Mouse (Mus musculus) retina, embryonic 14.5 days (tissue): ENCODE measurements around the gene Spata17.
A peak's percentile ranks its signal among the peaks of the same experiment; 100 is the strongest.

ENCODE experiments used
- DNase-seq: peaks from one replicate; pipeline ENCODE4 v3.0.0-alpha.2; 2015; ENCODE audit warnings: low spot score

Gene Spata17

DNA sequence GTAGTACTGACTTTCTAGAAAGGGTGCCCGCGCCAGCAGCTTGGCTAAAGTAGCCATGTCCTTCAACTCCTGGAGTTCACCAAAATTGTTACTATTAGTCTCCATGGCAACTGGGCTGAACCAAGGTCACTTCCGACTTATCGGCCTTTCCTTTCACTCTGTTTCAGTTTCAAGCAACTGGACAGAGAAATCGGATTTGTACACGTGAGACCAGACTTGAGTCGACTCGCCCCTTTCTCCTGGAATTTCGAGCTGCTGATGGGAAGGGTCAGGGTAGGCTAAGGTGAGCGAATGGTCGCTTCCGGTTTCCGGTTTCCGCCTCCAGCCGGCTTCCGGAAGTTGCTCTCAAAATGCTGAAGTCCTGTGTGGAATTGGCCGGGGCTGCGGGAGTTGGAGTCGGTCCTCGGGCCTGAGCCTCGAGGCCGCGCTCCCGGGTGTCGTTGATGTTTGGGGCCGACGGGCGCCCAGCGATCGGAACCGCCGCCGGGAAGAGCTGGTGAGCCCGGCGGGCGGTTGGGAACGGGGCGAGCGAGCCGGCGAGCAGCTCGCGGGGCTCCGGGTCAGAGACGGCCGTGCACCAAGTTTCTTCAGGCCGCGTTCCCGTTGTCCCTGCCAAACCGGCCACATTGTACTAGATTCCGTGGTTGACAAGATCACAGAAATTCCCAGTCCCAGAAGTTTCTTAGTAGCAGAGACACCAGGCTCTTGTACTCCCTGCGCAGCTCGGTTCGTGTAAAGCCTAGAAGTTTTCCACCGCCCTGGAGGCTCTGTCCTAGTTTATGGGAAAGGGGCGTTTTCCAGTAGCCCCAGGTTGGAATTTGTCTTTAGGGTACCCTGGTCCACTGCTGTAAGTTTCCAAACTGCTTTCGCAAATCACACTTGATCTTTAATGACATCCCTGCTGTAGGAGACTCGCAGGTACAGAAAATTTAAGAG lies at the start of gene Spata17, which contains the start of gene Gpatch2:
Spata17 (minus strand) TSS at position 285 of the 936 bp plus-strand sequence.
Gpatch2 (plus strand) TSS at position 328 of the 936 bp plus-strand sequence.
- peak; percentile 87 for DNase-seq

DNA sequence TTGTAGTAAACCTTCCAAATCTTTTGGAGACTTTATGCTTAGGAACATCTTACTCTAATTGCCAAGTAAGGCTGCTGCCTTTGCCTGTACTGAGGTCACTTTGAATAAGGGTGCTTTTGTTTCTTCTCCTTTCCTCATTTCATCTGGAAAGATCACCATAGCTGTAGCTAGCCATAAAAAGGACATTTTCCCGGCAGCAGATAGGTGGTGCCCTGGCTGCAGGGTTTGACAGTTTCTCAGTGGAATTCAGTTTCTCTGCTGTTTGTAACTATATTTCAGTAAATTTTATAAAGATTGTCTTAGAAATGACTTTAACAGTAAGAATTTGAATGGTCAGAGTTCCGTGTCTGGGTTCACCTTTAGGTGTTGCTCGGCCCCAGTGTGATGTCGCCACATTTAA lies 43.5 kb upstream of the Spata17 start:
- no peak for DNase-seq

DNA sequence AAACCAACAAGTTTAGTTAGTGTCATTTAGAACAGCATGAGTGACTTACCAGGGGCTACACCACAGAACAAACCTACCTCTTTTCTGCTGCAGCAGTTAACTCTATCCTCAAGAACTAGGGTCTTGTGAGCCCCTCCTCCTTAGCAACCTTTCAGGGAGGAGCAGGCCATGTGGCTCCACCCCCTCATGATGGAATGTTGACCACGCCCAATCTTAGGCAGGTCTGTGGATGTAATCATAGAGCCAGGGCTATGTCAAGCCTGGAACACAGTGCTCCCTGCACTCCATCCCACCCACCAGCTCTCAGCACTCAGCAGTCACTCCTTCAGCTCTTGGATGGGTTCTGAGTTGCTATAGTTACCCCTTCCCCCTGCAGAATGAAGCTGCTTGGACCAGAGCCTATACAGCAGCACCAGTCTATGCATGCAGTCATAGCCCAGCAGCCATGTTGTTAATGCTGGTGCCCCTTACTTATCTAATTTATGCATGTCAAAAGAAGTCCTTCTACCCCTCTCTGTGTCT lies 35.5 kb upstream of the Spata17 start:
- no peak for DNase-seq

DNA sequence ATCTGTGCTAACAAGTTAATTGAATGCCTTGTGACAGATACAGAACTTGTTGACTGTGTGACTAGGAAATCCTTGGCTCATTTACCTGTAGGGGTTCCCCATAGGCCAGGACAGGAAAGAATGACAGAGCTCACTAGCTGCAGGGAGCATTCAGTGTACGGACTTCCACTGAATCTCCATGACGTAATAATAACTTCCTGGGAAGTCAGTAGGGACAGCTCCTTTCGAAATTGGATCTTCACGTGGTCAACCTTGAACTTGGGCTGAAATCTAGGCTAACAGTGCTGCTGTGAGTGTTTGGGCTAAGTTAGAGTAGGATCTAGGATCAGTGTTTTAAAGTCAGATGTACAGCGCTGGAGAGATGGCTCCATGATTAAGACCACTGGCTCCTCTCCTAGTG lies 29.5 kb upstream of the Spata17 start:
- DNase-seq, result no peak

GRCm38 (mm10) chr1:187241329-187241728 lies 26.1 kb upstream of the Spata17 start:
- DNase-seq, result no peak

DNA sequence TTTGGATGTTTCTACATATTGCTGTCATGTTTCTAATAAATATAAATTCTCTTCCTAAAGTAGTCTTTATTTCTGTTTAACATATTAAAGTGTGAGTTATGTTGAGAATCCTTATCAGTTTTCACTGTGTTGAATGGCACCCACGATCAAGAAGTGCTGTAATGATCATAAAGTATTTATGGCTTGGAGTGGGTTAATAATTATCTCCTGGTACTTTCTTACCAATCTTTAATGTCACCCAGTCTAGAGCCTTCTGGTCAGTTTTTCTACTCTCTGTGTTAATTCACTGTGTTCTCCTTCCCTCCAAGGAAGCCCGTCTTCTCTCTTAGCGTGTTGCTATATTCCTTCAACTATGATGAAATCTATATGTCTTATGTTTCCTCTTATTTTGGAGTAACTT lies 25.0 kb upstream of the Spata17 start:
- no peak for DNase-seq

DNA sequence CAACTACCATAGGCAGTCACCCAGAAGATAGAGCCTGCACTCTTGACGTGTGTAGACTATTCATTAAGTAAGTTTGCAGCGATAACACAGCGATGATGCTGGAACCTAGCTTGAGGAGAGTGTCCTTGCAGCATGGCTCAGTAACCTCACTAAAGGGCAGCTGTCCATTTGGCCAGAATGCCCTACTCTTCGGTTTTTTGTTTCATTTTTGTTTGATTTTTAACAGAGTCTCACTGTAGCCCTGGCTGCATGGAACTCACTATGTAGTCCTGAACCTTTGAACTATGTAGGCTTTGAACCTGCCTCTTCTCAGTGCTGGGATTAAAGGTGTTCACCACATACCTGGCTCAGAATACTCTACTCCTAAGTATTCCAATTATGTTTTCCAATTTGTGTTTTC lies 22.8 kb upstream of the Spata17 start:
- DNase-seq, result no peak

DNA sequence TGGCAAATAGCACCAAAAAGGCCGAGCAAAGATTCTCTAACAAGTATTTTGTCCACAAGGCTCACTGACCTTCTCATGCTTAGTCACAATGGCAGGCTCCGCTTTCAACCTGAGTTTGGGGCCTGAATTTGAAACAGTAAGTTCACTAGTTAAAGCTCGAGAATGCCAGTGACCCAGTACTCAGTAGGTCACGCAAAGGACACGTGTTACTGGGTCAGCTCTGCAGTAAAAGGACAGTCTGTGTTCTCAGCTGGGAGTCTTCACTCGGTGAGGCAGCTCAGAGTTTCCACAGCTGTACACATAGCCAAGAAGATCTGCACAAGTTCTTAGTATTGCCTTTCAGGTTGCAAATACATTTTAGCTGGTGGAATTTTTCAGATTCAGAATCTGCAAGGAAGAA lies 21.0 kb upstream of the Spata17 start:
- no peak for DNase-seq

- DNase-seq, result no peak
Measured at GRCm38 (mm10) chr1:187235161-187235560, 19.9 kb upstream of the Spata17 start.

- DNase-seq, result no peak
Measured at GRCm38 (mm10) chr1:187232996-187233615, 17.8 kb upstream of the Spata17 start.

- DNase-seq, result no peak
Measured at GRCm38 (mm10) chr1:187232196-187232955, 17.1 kb upstream of the Spata17 start.

DNA sequence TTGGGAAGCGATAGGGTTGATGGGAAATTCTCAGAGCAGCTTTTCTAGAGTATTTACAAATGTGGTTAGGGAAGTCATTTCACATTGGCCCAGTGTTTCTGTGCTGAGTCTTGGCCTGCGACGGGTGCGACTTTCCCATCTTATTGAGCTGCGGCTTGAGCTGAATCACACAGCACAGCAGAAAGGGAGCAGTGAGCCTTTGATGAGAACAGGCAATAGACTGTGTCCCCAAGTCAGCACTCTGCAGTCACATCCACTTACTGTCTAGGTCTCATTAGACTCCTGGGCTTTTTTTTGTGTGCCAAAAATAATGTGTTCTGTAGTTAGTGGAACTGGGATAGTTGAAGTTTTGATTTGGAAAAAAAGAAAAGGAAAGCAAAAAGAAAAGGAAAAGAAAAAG lies 15.0 kb upstream of the Spata17 start:
- DNase-seq, result no peak

DNA sequence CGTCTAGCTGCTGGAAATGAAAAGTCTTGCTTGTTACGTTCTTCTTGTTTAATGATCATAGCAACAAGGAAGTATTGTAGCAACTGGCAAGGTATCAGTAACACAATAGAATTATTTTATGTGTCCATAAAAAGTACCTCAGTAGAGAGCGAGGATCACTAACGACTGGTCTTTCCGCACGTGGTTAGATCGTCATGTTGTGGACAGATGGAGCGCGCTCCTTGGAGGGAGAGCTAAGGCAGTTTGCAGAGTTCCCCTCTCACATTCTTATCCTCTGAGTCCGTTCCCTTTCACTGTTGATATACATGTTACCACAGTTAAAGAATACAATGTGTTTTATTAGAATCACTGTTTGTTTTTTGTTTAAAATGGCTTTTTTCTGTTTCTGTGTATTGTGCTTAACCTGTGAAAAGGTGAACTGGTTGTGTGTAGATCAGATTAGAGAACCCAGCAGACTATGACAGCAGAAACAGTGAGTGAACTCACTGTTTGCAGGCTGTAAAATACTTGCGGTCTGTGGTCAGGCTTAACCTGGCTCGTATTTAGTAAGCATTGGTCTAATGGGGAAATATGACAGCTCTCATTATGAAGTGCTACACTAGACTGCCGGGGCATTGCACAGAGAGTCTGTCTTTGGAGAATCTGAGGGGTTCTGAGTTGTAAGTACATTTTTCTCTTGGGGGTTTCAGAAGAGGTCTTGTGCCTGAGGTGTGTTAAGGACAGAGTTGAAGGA lies 13.3 kb upstream of the Spata17 start:
- DNase-seq, result no peak

GRCm38 (mm10) chr1:187226328-187227025 lies 11.2 kb upstream of the Spata17 start:
- DNase-seq, result no peak

- no peak for DNase-seq
Measured at GRCm38 (mm10) chr1:187220756-187221155, 5.5 kb upstream of the Spata17 start.

GRCm38 (mm10) chr1:187216620-187217410 lies 1.6 kb upstream of the Spata17 start:
- DNase-seq, result no peak

DNA sequence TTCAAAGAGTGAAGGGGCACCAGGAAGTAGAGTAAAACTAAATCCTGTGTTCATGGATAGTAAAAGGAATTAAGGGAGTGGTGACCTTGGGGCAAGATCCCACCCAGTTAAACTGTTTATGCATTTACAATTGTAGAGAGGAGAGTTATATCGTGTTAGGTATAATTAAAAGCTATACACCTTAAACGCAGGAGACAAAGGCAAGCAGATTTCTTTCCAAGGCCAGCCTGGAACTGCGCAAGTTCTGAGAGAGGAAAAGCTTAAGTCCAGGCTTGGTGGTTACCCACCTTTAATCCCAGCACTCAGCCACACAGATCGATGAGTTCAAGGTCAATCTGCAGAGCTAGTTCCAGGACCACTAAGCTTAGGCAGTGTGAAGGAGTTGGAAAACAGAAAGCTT lies 4.5 kb downstream of the Spata17 start:
- no peak for DNase-seq

- DNase-seq, result no peak
Measured at GRCm38 (mm10) chr1:187209496-187209895, 5.8 kb downstream of the Spata17 start.

GRCm38 (mm10) chr1:187205506-187205905 lies 9.8 kb downstream of the Spata17 start:
- no peak for DNase-seq

- DNase-seq, result no peak
Measured at GRCm38 (mm10) chr1:187178546-187178945, 36.7 kb downstream of the Spata17 start.
